Mouse (Mus musculus) left cerebral cortex, adult 11 months (tissue): ENCODE measurements around the gene Lax1.
"Not testable (repeated sequence)": the region's sequence is repeated elsewhere in the genome, so short reads cannot be mapped to it uniquely, and the experiment has no call there.

Experiments used
- DNase-seq: peaks from one replicate; pipeline ENCODE4 v3.0.0; 2022; ENCODE audit warnings: low spot score

Lax1 gene

GRCm38 (mm10) chr1:133688301-133688700, 1.6 kb downstream of the Lax1 start:
- no peak for DNase-seq

GRCm38 (mm10) chr1:133685749-133686519, 4.0 kb downstream of the Lax1 start:
- no peak for DNase-seq

GRCm38 (mm10) chr1:133671801-133672200, 18.1 kb downstream of the Lax1 start:
- no peak for DNase-seq

DNA sequence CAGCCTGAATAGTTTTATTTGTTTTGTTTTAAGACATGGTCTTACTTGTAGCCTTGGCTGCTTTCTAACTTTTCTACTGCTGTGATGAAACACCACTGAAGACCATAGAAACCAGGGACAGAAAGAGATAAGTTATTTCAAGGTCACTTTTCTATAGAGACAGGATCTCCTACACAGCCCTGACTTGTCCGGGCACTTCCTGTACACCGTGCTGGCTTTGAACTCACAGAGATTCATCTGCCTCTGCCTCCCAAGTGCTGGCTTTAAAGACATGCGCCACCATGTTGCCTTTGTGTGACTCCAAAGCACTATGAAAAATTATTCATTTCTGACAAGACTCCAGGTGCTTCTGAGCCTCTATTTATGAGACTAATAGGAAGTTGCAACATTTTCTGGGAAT, 18.6 kb downstream of the Lax1 start:
- DNase-seq: no peak

DNA sequence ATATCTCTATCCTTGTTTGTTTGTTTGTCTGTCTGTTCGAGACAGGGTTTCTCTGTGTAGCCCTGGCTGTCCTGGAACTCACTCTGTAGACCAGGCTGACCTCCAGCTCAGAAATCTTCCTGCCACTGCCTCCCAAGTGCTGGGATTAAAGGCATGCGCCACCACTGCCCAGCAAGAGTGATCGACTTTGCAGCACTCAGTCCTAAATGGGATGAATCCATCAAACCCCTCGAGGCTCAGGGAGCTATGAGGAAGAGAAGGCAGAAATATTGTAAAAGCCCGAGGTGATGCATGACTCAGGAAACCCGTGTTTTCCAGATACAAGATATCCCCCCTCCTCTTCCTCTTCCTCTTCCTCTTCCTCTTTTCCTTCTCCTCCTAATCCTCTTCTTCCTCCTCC, 19.1 kb downstream of the Lax1 start:
- DNase-seq: no peak

DNA sequence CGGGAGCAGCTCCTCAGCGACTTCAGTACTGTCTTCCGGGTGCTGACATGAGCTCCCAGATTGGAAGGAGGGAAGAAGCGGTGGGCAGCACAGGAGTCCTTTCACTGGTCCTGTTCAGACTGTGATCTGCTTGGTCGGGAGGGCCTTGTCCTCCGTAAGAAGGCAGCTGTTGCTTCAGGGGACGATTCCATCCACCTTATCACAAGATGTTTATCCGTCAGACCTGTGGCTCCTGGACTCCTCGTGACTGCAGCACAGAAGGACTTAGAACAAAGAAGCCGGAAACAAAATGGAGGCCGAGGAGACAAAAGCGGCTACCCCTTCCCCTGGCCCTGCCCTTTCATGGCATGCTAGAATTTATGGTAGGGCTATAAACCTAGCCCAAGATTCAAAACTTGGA, 19.7 kb downstream of the Lax1 start:
- DNase-seq: no peak

GRCm38 (mm10) chr1:133668618-133669017, 21.3 kb downstream of the Lax1 start:
- DNase-seq: no peak

GRCm38 (mm10) chr1:133667721-133668120, 22.2 kb downstream of the Lax1 start:
- DNase-seq: no peak

DNA sequence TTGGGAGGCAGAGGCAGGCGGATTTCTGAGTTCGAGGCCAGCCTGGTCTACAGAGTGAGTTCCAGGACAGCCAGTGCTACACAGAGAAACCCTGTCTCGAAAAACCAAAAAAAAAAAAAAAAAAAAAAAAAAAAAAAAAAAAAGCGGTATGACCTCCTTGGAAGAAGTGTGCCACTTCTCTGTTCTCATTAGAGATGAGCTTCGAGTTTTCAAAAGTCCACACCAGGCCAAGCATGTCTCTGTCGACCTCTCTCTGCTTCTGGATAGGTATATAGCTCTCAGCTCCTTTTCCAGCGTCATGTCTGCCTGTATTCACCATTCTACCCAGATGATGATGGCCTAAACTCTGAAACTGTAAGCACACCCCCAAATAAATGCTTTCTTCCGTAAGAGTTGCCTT, 24.2 kb downstream of the Lax1 start:
- DNase-seq: not testable (repeated sequence)

GRCm38 (mm10) chr1:133664203-133664970, 25.5 kb downstream of the Lax1 start:
- no peak for DNase-seq

GRCm38 (mm10) chr1:133663427-133663826, 26.5 kb downstream of the Lax1 start:
- peak; percentile 55 for DNase-seq

DNA sequence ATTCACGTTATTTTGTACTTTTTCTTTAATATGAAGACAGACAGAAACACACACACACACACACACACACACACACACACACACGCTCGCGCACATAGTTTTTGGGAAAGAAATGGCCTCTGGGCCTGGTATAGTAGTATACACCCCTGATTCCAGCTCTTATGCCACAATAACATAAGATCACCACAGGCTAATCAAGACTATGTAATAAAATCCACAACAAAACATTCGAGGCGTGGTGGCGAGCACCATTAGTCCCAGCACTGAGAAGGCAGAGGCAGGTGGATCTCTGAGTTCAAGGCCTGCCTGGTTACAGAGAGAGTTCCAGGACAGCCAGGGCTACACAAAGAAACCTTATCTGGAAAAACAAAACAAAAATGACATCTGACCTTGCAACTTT, 27.0 kb downstream of the Lax1 start:
- DNase-seq: no peak

DNA sequence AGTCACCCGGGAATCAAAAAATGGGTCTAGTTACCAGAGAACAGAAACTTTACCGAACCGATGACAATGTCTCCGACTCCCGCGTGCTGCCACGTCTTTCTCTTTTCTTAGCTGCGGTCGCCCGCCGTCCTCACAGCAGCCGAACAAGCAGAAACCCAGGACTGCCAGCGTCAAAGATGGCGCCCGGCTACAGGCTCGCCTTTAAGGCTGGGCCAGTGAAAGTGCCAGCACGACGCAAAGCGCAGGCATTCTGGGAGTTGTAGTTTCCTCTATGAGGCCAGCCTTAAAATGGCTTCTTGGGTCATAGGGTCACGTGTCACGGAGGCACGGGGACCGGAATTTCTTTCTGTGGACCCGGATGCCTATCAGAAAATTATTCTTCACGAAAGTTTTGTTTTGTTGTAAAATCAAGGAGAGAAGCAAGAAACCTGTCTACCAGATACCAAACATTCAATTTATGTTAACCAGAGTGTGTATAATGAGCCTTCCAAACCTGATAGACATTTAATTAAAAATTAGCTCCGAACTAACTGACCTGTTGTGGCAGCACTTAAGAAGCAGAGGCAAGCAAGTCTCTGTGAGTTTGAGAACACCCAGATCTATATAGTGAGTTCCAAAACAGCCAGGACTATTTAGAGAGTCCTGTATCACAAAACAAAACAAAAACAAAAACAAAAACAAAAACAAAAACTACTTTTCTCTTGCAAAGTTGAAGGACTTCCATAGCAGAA, 28.5 kb downstream of the Lax1 start, which contains the start of gene Gm38394:
Gene Gm38394 (minus strand): TSS at position 116 of the 731 bp plus-strand sequence.
- DNase-seq: peak; percentile 91

- peak; percentile 54 for DNase-seq
These were observed 29.3 kb downstream of the Lax1 start, which contains the start of gene Zbed6 for GRCm38 (mm10) chr1:133660466-133661202. Zbed6 (minus strand) TSS chr1:133660885.

DNA sequence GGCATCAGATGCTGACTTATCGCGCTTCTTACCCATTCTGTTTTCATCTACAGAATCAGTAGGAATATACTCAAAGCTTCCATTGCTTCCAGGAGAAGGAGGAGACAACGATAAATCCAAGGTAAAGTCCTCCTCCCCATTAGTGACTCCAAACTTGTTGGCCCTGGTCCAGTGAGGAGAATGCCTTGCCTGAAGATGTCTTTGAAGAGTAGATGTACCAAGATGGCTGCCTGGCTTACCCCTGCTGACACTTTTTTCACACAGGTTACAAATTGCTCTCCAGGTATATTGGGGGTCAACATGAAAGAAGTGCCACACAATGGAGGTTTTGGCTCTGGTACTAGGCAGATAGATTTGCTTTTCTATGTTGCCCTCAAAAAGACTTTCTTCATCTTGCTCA, 31.0 kb downstream of the Lax1 start:
- no peak for DNase-seq

GRCm38 (mm10) chr1:133656811-133657210, 33.1 kb downstream of the Lax1 start:
- no peak for DNase-seq

DNA sequence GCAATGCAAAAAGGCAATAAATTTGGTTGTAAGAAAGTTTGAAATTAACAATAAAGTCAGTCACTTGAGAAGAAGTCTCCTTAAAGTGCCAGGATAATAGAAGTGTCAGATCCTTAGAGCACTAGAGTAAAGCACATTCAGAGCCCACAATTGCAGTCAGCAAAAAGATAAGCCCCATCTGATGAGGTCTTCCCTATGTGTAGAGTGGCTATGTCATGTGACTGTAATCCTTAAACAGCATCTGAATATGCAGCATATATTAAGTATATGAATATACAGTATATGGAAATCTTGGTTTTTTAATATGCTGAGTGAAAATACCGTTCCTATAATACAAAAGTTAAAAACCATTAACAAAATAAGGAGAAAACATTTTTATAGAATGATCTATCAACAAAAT, 36.9 kb downstream of the Lax1 start:
- no peak for DNase-seq

GRCm38 (mm10) chr1:133650288-133651055, 39.4 kb downstream of the Lax1 start:
- DNase-seq: no peak

DNA sequence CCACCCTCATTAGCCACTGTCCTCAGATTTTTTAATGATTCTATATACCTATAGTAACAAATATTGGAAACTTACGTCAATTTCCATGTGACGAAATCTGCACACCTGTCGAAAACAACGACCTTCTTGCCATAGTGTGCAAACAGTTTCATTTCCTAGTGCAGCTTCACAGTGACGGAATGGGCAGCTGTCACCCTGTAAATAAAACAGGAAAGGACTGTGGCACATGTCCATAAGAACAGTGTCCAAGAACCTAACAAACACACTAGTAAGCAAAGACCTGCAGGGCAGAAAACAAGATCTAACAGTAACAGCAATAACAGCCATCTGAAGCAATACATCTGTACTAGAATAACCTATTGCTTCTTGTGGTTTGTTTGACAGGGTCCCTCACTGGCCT, 44.3 kb downstream of the Lax1 start:
- no peak for DNase-seq

GRCm38 (mm10) chr1:133641163-133641562, 48.7 kb downstream of the Lax1 start:
- no peak for DNase-seq

DNA sequence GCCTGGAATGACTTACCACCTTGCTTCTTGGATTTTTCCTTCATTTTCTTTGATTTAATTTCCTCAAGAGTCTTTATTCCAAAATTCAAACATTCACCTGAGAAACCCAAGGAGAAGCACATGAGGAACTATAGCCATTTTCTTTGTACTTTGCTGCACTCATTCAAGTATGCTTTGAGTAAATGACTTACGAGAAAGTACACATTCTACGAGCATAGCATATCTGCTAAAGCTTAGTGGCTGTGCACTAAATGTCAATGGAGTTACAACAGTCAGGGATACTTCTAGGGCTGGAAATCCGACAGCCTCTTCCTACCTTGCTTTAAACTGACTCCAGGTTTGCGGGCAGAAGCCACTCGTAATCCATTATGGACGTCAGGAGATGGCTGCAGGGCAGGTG, 51.4 kb downstream of the Lax1 start:
- no peak for DNase-seq
